Mouse (Mus musculus): ENCODE measurements around the gene Plac9b. TPM values are rescaled to one million over a fixed set of nuclear protein-coding genes. Genes with fewer than 3 reads are reported as not detected.

Gene Plac9b
- total RNA-seq, 1 experiment from 2014 or later = not detected

Other genes with a start within 250 kb of the Plac9b start
- gene Cphx1, start 244.2 kb downstream of the Plac9b start, total RNA-seq (2017) = not detected in 2 replicates
- gene Duxbl1, start 203.9 kb downstream of the Plac9b start, total RNA-seq (2017) = not detected in 2 replicates
- gene Gm9780, start 139.8 kb downstream of the Plac9b start, total RNA-seq (2017) = not detected in 2 replicates
- 70.7 and 77.4 TPM in 2 replicates for gene Tmem254c, start 115.1 kb downstream of the Plac9b start, total RNA-seq (2017)
- gene Cphx2, start 101.0 kb downstream of the Plac9b start, total RNA-seq (2017) = not detected in 2 replicates
- not detected in 2 replicates for gene Cphx3, start 100.2 kb downstream of the Plac9b start, total RNA-seq (2017)
- gene Duxbl2, start 64.1 kb downstream of the Plac9b start, total RNA-seq (2017) = not detected in 2 replicates
- 15.4 and 18.9 TPM in 2 replicates for gene Tmem254b, start 24.6 kb upstream of the Plac9b start, total RNA-seq (2017)
- gene Duxbl3, start 75.5 kb upstream of the Plac9b start, total RNA-seq (2017) = not detected in 2 replicates